Mouse (Mus musculus) olfactory bulb, adult 2 months (tissue): Measurements from ENCODE around the gene Szt2.
A peak's percentile ranks its signal among the peaks of the same experiment; 100 is the strongest.

Experiments used
- CTCF ChIP-seq: fragments of 200-500 bp; IDR thresholded peaks from 2 replicates; pipeline ENCODE4 v1.5.1; 2012; ENCODE audit warnings: low read depth, mild to moderate bottlenecking, low read length, moderate library complexity; ENCODE audit not compliant: insufficient read depth
- POLR2A ChIP-seq: fragments of 200-500 bp; IDR thresholded peaks from 2 replicates; pipeline ENCODE4 v1.6.1; 2012; ENCODE audit warnings: mild to moderate bottlenecking, low read depth, low read length, moderate library complexity; ENCODE audit not compliant: insufficient read depth

GRCm38 (mm10) chr4:118409142-118409900, at the start of gene Szt2, which contains the start of gene Med8:
- TF ChIP-seq CTCF (no peak), POLR2A (peak; percentile 78)
